Mouse (Mus musculus): ENCODE results near the gene 1700022I11Rik. TPM values are rescaled to one million over a fixed set of nuclear protein-coding genes. Genes with fewer than 3 reads are reported as not detected.

1700022I11Rik gene
- polyA plus RNA-seq, 1 experiment = not detected

- Histone ChIP-seq H3K27me3 (ENCODE audit: control insufficient read depth) (no peaks in the 10 kb centered on the region), H3K4me1 (ENCODE audit: control insufficient read depth) (peaks cover 30% of the 10 kb centered on the region), H3K9me3 (ENCODE audit: control insufficient read depth, low read length) (no peaks in the 10 kb centered on the region), H3K4me3 (replicated peaks) (no peak overlapping the region), H3K36me3 (ENCODE audit: control insufficient read depth) (peaks cover 32% of the 10 kb centered on the region)
- TF ChIP-seq GATA1 (IDR thresholded peaks at IDR 0.05; ENCODE audit: low read length) = no peak
- no peak for TF ChIP-seq TAL1 (IDR thresholded peaks at IDR 0.05; ENCODE audit: low read length)
Measured at GRCm38 (mm10) chr4:43004951-43005350, 35.5 kb downstream of the 1700022I11Rik start.

GRCm38 (mm10) chr4:43005765-43006164 is 36.4 kb downstream of the 1700022I11Rik start:
- Histone ChIP-seq H3K4me3 (replicated peaks) (no peak overlapping the region), H3K36me3 (ENCODE audit: control insufficient read depth) (peaks cover 32% of the 10 kb centered on the region), H3K9me3 (ENCODE audit: control insufficient read depth, low read length) (no peaks in the 10 kb centered on the region), H3K27me3 (ENCODE audit: control insufficient read depth) (no peaks in the 10 kb centered on the region), H3K4me1 (ENCODE audit: control insufficient read depth) (peaks cover 30% of the 10 kb centered on the region)
- TF ChIP-seq TAL1 (IDR thresholded peaks at IDR 0.05; ENCODE audit: low read length) (no peak), GATA1 (IDR thresholded peaks at IDR 0.05; ENCODE audit: low read length) (no peak)

GRCm38 (mm10) chr4:43010161-43011038 is 41.0 kb downstream of the 1700022I11Rik start, which contains the start of gene Fancg:
Gene Fancg, minus strand, starts transcription at chr4:43010506.
- Histone ChIP-seq H3K9me3 (ENCODE audit: control insufficient read depth, low read length) (no peaks in the 10 kb centered on the region), H3K4me1 (ENCODE audit: control insufficient read depth) (peaks cover 22% of the 10 kb centered on the region), H3K36me3 (ENCODE audit: control insufficient read depth) (peaks cover 15% of the 10 kb centered on the region), H3K4me3 (replicated peaks) (peak within 1 kb of the TSS; percentile 96), H3K27me3 (ENCODE audit: control insufficient read depth) (no peaks in the 10 kb centered on the region)
- TF ChIP-seq TAL1 (IDR thresholded peaks at IDR 0.05; ENCODE audit: low read length) = no peak
- TF ChIP-seq GATA1 (IDR thresholded peaks at IDR 0.05; ENCODE audit: low read length) = no peak

GRCm38 (mm10) chr4:43012091-43012490 is 42.7 kb downstream of the 1700022I11Rik start:
- H3K4me3 ChIP-seq (replicated peaks) = no peak overlapping the region
- H3K36me3 ChIP-seq (ENCODE audit: control insufficient read depth) = peaks cover 12% of the 10 kb centered on the region
- TF ChIP-seq GATA1 (IDR thresholded peaks at IDR 0.05; ENCODE audit: low read length) = no peak
- TF ChIP-seq TAL1 (IDR thresholded peaks at IDR 0.05; ENCODE audit: low read length) = no peak
- H3K9me3 ChIP-seq (ENCODE audit: control insufficient read depth, low read length) = no peaks in the 10 kb centered on the region
- H3K4me1 ChIP-seq (ENCODE audit: control insufficient read depth) = peaks cover 18% of the 10 kb centered on the region
- H3K27me3 ChIP-seq (ENCODE audit: control insufficient read depth) = no peaks in the 10 kb centered on the region

GRCm38 (mm10) chr4:43018156-43018555 is 48.8 kb downstream of the 1700022I11Rik start:
- Histone ChIP-seq H3K27me3 (ENCODE audit: control insufficient read depth) (no peaks in the 10 kb centered on the region), H3K4me1 (ENCODE audit: control insufficient read depth) (peaks cover 23% of the 10 kb centered on the region), H3K36me3 (ENCODE audit: control insufficient read depth) (peaks cover 64% of the 10 kb centered on the region), H3K4me3 (replicated peaks) (no peak overlapping the region), H3K9me3 (ENCODE audit: control insufficient read depth, low read length) (no peaks in the 10 kb centered on the region)
- TF ChIP-seq TAL1 (IDR thresholded peaks at IDR 0.05; ENCODE audit: low read length) (no peak), GATA1 (IDR thresholded peaks at IDR 0.05; ENCODE audit: low read length) (no peak)

DNA sequence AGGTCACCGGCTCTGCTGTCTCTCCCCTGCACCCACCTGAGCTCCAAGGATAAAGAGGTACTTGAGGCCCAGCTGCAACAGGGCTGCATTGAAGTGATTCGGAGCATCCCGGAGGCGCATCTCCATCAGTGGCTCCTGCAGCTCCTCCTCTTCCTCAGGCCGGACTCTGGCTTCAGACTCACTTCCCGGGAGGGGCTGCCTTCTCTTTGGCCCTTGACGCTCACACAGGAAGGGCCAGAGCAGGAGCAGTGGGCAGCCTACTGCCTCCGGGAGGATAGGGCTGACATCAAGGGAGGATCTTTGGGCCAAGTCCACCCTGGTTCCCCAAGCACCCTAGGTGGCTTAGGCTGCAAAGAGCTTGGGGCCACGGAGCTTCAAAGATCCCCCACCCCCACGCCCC is 49.8 kb downstream of the 1700022I11Rik start:
- H3K4me1 ChIP-seq (ENCODE audit: control insufficient read depth) = peaks cover 26% of the 10 kb centered on the region
- no peaks in the 10 kb centered on the region for H3K9me3 ChIP-seq (ENCODE audit: control insufficient read depth, low read length)
- peaks cover 74% of the 10 kb centered on the region for H3K36me3 ChIP-seq (ENCODE audit: control insufficient read depth)
- TF ChIP-seq TAL1 (IDR thresholded peaks at IDR 0.05; ENCODE audit: low read length) = no peak
- no peak for TF ChIP-seq GATA1 (IDR thresholded peaks at IDR 0.05; ENCODE audit: low read length)
- H3K27me3 ChIP-seq (ENCODE audit: control insufficient read depth) = no peaks in the 10 kb centered on the region
- no peak overlapping the region for H3K4me3 ChIP-seq (replicated peaks)

DNA sequence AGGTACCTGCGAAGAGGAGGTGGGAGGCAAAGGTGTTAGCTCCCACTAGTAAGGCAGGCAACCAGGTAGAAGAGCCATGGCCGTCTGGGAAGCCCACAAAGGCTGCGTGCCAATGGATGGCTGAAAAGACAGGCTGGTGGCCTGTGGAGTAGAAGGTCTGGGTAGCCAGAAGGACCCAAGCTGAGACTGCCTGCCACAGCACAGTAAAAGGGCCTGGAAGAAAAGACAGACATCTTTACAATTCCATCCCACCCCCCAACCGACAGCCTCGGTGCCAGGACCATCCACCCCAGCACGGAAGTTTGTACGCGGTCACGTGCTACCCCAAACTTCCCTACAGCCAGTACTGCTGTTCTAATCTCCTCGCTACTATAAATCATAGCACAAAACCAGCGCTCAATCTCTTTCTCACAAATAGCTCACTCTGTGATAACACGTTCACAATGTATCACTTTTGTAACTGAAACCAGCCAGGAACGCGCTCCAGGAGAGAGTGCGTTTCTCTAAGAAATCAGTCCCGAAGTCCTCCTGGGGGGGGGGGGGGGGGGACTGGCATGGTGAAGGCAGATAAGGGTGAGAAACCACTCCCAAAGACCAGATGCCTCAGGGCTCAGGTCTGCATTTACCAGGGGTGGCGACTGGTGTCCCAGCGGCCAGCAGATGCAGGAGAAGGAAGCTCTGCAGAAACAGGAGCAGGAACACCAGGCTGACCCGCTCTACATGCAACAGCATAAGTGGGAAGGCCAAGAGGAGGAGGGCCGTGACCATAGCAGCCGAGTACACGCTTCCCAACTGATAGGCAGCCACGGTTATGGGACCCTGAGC is 50.4 kb downstream of the 1700022I11Rik start:
- no peaks in the 10 kb centered on the region for H3K27me3 ChIP-seq (ENCODE audit: control insufficient read depth)
- no peaks in the 10 kb centered on the region for H3K9me3 ChIP-seq (ENCODE audit: control insufficient read depth, low read length)
- TF ChIP-seq GATA1 (IDR thresholded peaks at IDR 0.05; ENCODE audit: low read length) (no peak), TAL1 (IDR thresholded peaks at IDR 0.05; ENCODE audit: low read length) (no peak)
- peaks cover 79% of the 10 kb centered on the region for H3K36me3 ChIP-seq (ENCODE audit: control insufficient read depth)
- H3K4me1 ChIP-seq (ENCODE audit: control insufficient read depth) = peaks cover 33% of the 10 kb centered on the region
- peak overlapping the region; percentile 3 for H3K4me3 ChIP-seq (replicated peaks)

DNA sequence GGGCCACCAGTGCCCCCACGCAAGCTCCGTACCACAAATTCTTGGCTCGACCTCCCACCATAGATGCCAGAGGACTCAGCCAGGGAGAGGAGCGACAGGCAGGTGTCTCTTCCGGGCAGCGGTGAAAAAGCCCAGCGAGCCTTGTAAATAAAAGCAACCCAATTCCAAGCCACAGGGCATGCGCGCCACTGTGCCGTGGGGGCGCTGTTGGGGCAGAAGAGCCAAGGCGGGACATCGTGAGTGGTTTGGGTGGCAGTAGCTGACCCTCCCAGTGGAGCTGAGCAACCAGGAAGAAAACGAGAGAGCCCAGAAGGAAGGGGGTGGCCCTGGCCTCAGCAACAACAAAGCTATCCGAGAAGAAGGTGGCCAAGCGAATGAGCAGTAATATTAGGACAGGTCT is 51.5 kb downstream of the 1700022I11Rik start:
- H3K27me3 ChIP-seq (ENCODE audit: control insufficient read depth) = no peaks in the 10 kb centered on the region
- no peaks in the 10 kb centered on the region for H3K9me3 ChIP-seq (ENCODE audit: control insufficient read depth, low read length)
- no peak for TF ChIP-seq GATA1 (IDR thresholded peaks at IDR 0.05; ENCODE audit: low read length)
- TF ChIP-seq TAL1 (IDR thresholded peaks at IDR 0.05; ENCODE audit: low read length) = no peak
- H3K36me3 ChIP-seq (ENCODE audit: control insufficient read depth) = peaks cover 80% of the 10 kb centered on the region
- peaks cover 43% of the 10 kb centered on the region for H3K4me1 ChIP-seq (ENCODE audit: control insufficient read depth)
- H3K4me3 ChIP-seq (replicated peaks) = no peak overlapping the region

DNA sequence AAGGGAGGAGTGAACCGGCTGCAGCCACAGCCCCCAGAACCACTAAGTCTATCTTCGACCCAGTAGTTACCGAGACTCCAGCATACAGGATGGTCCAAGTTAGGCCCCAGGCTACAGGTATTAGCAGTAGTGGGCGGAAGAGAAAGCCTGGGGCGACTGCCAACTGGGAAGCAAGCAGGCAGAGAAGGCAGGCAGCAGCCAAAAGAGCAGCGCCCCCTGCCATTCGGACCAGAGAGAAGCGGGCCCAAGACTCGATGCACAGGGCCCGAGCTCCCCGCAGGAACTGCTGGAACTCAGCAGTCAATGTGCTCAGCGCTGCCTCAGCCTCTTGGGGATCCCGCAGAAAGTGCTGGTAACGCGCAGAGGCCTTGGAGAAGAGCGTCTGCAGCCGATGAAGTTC is 51.9 kb downstream of the 1700022I11Rik start:
- Histone ChIP-seq H3K36me3 (ENCODE audit: control insufficient read depth) (peaks cover 83% of the 10 kb centered on the region), H3K9me3 (ENCODE audit: control insufficient read depth, low read length) (no peaks in the 10 kb centered on the region), H3K4me1 (ENCODE audit: control insufficient read depth) (peaks cover 46% of the 10 kb centered on the region), H3K4me3 (replicated peaks) (no peak overlapping the region), H3K27me3 (ENCODE audit: control insufficient read depth) (no peaks in the 10 kb centered on the region)
- TF ChIP-seq GATA1 (IDR thresholded peaks at IDR 0.05; ENCODE audit: low read length) (no peak), TAL1 (IDR thresholded peaks at IDR 0.05; ENCODE audit: low read length) (no peak)
